Mouse (Mus musculus): ENCODE results near the gene Sdhaf1.

The Sdhaf1 gene

DNA sequence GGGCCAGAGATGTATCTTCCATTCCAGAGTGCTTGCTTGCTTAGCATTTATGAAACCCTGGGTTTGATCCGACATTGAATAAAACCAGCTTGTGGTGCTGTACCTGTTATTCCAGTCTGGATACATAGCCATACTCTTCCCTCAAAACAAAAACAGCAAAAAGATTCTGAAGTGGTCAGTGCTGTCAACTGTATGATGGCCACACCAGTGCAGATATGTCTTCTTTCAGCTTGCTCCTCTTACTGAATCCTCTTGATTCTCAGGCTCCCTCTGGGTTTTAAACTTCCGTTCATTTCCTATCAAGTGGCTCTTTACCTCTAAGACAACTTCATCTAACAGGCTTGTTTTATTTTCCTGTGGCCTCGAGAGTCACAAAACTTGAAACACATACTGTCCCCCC lies at the start of gene Sdhaf1:
Gene Sdhaf1, minus strand, starts transcription at position 101 of the 400 bp plus-strand sequence.
- no peak for DNase-seq (ENCODE audit: low read depth, low spot score)

DNA sequence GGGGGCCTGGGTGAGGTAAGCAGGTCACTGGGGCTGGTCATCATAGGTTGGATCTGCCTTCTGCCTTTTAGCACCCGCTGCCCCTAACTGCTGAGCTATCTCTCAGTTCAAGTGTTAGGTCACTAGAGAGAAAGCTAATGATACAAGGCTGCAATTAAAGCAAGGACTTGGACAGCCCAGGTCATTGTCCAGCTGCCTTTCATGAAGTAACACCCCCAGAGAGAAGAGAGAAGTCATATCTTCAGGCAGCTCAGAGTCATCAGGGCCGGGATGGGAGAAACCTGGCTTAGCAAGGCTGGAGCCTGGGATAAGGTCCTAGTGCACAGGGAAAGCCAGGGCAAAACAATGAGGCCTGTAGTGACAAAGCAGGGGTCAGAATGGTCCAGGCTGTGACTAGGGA lies 43.8 kb upstream of the Sdhaf1 start:
- DNase-seq (ENCODE audit: low read depth, low spot score) = no peak

DNA sequence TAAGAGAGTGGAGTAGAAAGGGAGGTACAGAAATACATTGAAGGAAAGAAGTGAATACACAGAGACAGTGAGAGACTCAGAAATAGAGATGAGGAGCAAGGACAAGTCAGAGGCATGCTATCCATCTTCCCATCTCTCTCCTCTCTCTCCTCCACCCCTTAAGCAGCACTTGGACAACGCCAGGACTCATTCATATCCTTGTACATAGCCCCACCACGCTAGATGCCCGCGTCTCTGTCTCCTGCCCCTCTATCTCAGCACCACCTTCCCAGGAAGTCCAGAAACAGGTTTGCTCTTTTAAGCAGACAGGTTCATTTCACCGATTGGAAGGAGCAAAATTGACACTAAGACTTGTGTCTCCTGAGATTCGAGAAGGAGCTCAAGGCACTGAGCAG lies 39.6 kb upstream of the Sdhaf1 start:
- DNase-seq (ENCODE audit: low read depth, low spot score) = no peak

DNA sequence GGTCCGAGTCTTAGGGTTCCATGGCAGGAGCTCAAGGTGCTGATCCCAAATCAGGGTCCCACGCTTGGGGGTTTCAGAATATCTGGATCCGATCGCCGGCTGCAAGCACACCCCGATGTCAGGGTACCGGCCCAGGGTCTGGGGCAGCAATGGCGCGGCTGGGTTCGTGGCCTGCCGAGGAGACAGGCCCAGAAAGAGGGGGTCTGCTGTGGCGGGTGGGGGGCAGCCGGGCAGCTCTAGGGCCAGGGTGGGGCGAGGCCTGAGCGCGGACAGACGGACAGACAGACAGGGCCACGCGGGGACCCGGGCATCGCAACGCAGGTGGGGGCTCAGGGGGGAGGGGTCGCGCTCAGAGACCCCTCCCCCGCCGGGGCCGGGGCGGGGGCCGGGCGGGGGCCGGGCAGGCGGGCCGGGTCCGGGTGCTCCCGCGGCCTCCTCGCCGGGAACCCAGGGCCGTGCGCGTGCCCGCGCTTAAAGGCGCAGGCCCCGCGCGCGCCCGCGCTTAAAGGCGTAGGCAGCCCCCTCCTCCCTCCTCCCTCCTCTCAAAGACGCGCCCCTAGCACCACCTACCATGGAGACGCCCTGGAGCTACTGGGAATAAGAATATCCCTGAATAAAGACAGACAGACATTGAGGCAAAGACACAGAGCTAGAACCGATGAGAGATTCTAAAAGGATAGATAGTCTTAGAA lies 39.1 kb upstream of the Sdhaf1 start, which contains the start of gene Lrfn3:
Gene Lrfn3, minus strand, starts transcription at position 121 of the 692 bp plus-strand sequence.
- DNase-seq (ENCODE audit: low read depth, low spot score) = peak; percentile 73

DNA sequence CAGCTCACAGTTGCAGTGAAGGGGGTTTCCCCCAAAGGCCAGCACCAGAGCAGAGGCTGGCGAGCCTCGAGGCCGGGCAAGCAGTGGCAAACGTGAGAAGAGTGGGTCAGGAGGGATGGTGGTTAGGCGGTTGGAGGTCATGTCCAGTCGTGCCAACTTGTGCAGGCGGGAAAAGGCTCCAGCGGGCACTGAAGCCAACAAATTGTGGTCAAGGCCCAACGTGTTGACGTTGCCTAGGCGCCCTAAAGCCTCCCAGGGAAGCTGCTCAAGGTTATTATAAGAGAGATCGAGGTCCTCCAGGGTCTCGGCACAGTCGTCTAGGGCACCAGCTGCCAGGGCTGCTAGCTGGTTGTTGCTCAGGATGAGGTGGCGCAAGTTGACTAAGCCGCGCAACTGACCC lies 36.3 kb upstream of the Sdhaf1 start:
- no peak for DNase-seq (ENCODE audit: low read depth, low spot score)

DNA sequence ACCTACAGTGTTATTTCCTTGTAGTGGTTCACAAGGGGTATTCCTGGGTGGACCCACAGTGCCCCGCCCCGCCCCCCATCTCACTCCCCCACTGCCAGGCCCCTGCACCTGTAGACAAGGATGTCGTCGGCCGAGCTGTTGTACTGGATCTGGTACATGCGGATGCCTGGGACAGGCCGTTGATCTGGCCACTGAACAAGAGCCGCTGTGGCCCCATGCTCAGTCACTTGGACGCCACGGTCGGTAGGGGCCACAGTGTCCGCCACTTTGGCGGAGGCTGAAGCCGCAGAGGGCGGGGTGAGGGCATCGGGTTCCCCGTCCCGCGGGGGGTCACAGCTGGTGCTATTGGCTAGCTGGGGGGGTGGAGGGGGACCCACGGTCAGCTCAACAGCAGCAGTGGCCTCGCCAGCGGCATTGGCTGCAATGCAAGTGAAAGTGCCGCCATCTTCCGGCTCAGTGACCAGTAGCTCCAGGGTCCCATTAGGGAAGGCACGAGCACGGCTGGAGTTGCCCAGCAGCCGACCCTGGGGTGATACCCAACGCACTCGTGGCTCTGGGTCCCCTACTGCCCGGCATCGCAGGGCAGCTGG lies 35.7 kb upstream of the Sdhaf1 start:
- no peak for DNase-seq (ENCODE audit: low read depth, low spot score)

DNA sequence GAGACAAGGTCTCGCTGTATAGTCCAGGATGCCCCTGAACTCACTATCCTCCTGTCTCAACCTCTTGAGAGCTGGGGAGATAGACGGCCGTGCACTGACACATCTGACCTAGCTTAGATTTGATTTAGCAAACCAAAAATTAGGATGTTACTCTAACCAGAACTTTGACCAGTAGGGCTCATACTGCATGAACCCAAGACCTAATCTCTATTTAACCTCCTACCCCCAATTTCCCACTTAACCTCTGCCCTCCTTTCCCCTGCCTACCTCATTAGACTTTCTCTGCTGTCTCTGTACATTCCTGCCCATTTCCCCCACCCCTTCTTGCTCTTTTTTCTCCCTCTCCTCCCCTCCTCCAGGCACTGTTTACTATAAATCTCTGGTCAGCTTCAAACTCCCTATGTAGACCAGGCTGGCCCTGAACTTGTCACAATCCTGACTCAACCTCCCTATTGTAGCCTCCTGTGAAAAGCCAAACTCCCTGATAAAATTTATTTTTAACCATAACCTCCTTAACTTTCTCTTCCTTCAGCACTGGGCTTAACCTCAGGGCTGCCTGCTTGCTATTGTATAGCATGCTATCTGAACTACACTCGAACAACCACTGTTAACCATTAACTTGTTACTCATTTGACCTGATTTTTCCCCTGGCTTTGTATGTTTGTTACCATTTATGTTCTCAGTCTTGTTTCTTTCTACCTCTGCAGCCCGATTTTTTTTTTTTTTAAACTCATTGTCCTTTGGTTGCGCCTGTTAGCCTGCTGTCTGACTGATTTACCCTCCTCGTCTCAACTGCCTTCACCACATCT lies 34.9 kb upstream of the Sdhaf1 start:
- DNase-seq (ENCODE audit: low read depth, low spot score) = no peak

DNA sequence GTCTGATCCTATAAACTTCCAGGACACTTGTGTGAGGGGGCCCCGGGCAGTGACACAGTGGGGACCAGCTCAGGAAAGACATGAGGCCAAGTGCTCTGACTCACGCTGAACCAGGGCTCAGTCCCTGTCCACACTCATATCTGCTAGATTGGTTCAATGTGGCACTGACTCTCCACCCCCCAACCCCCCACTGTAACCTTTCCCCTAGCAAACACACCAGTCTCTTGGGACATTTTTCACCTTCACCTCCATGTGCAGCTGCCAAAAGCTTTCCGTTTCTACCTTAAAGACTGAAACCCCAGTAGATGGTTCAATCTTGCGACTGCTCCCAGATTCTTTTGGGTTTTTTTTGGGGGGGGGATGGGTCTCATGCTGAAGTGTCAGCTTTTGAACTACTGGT lies 30.4 kb upstream of the Sdhaf1 start:
- DNase-seq (ENCODE audit: low read depth, low spot score) = no peak

DNA sequence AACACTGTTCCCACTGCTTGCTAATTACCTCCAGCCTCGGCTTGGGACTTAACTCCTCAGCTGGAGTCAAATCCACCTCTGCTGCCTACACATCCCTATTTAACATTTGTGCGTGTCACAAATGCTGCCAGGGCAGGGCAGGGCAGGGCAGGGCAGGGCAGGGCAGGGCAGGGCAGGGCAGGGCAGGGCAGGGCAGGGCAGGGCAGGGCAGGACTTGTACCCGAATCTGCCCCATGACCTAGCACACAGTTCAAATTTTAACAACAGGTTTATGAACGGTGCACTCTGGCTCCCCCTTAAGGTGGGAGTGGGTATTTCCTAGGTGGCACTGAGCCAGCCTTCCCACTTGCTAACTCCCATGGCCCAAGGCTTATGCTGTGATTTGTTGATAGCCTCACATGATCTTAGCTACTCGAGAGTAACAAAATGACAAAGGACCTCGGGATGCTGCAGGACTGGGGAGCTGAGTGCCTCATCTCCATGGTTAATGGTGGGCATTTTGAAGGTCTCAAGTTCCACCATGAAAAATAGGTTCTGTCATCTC lies 29.7 kb upstream of the Sdhaf1 start:
- peak; percentile 73 for DNase-seq (ENCODE audit: low read depth, low spot score)

DNA sequence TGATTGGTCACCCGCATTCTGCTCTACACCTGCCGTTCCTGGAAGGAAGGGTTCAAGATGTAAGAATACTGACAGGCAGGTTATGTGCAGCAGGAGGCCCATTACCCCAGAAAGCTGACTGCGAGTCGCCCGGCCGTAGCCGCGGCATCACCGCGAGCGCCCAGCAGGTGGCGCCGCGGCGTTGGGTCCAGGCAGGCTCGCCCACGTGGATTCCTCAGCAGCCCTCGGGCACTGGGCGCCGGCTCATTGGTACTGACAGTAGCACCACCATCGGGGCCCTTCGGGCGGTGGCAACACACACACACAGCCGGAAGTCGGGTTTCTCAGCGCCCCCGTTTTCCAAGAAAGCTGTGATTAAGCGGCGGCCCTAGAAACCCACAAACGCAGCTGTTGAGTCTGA lies 24.1 kb upstream of the Sdhaf1 start:
- peak; percentile 71 for DNase-seq (ENCODE audit: low read depth, low spot score)

DNA sequence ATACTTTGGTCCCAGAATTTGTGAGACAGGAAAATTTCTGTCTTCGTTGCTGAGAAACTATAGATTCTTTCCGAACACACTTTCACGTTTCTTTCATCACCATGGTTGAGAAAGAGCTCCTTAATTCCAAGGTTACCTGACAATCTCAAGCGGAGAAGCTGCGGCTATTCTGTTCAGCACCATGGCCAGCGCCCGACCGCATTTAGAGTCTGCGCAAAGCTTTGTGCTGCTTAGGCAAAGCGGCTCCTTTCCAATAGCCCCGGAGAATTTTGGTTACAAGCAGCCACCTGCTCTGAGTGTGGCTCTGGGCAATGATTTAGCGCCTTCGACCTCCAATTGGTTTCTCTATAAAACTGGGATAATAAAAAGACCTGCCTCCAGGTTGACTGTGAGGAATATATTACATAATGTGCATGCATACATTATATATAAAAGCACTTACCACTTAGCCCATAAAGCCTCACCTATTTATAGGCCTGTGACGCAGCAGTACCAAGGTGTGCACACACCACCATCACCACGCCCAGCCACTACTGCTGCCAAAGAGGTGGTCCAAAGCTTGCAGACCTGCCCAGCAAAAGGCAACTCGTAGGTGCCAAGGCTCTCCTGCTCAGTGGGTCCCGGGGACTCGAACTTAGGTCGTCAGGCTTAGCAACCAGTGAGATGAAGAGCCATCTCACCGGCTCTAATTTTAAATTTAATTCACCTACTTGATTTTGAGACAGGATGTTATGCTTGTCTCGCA lies 23.1 kb upstream of the Sdhaf1 start:
- DNase-seq (ENCODE audit: low read depth, low spot score) = peak; percentile 81

DNA sequence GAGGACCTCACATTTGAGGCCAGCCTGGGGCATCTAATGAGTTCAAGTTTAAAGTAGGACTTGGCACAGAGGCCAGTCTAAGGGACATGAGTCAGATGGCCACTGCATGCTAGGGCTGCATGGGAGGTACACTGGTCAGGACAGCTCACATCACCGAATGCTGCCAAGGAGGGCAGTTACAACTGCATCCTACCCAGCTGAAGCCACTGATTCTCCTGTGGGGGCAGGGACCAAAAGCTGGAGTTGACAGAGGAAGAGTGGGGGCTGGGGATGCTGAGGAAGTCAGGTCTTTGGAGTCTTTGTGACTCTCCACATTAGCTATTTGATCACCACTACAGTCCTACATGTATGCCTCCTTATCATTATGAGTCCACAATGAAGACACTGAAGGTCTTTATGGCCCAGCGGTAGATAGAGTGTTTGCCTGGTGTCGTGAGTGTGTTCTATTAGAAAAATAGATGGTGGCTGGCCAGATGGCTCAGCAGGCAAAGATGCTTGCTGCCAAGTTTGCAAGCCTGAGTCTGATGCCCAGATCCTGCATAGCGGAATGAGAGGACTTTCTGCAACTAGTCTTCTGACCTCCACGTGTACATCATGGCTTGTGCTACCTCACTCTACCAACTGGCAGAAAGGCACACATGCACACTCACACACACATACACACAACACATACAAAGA lies 15.9 kb upstream of the Sdhaf1 start:
- no peak for DNase-seq (ENCODE audit: low read depth, low spot score)

DNA sequence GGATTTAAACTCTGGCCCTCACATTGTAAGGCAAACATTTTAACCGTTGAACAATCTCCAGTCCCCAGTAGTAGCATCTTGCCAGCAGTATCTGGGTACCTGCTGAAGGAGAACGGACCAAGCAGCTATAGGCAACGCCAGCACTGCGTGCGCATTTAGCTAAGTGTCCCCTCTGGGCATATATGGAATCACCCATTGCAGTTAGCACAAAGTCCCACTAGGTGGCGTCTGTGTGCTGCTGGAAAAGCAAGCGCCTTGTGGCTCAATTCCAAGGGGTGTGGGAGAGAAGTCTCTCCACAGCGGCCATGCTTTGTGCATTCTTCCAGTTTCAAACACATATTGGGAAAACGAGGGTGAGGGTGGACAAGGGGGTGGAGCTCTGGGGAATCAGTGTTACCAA lies 12.7 kb upstream of the Sdhaf1 start:
- peak; percentile 90 for DNase-seq (ENCODE audit: low read depth, low spot score)

DNA sequence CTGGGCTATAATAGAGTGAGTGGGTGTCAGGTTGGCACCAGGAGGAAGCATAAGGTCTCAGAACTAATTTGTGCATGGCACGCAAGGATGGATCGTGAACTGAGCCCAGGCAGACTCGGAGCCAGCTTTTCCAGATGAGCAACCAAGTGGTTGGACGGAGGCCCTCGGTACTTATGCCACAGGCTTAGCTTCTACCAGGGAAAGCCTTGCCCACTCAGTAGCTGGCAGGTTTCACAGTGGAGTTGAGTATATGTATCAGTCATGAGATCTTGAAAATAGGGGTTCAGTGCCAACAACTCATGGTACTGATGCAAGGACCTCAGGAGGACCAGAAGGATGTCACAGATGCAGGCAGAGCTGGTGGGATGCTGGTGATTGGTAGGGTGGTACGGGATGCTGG lies 12.0 kb upstream of the Sdhaf1 start:
- no peak for DNase-seq (ENCODE audit: low read depth, low spot score)

DNA sequence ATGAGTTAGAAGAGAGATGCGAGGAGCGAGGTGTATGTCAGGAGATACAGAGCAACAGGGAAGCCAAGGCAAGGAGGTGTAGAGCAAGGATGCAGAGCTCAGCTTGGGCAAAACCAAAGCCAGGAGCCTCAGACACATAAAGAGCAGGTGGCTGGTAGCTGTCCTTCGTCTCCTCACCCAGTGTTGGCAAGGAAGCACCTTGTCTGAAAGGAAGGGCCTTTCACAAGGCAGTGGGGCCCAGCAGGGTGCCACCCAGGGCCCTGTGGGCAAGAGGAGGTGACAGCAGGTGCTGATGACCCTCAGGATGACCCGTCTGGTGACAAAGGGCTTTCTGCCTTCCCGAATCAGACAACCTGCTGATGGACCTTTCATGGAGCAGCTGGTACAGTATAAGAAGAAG lies 10.9 kb upstream of the Sdhaf1 start:
- DNase-seq (ENCODE audit: low read depth, low spot score) = no peak

DNA sequence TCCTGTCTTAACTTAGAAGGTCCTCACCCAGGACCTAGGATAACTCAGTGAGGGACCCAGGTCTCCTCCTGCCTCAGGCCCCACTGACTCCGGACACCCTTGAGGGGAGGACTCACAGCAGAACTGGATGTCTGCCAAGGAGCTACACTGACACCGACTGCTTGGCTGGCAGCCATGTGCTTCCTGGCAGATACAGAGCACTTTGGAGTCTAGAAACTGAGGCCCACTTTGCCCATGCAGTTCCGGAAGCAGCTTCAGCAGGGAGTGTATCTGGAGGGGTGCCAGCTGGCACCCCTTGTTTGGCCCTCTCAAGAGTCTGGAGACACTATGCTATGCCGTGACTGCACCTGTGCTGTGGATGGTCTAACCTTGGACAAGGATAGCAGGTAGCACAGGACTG lies 9.7 kb upstream of the Sdhaf1 start:
- no peak for DNase-seq (ENCODE audit: low read depth, low spot score)

DNA sequence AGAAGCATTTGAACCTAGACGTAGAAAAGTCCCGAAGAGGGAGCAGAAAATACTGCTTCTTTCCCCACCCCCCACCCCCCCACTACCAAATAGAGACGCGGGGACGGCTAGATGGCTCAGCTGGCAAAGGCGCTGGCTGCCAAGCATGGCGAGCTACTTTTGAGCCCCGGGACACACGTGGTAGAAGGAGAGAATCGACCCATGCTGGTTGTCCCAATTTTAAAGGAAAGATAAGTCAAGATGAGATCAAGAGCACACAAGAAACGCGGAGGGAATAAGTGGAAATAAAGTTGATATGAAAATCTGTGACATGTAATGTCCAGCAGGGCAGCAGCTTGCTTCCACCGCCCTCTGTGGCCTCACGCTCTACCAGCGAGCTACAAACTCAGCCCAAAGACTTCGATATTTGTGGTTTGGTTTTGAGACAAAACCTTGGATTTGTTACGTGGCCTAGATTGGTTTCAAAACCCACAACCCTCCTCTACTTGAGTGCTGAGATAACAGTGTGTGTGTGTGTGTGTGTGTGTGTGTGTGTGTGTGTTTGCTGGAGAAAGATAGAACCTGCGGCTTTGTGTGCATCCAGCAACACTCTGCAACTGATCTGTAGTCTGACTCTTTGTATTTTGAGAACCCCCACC lies 9.0 kb upstream of the Sdhaf1 start:
- no peak for DNase-seq (ENCODE audit: low read depth, low spot score)

DNA sequence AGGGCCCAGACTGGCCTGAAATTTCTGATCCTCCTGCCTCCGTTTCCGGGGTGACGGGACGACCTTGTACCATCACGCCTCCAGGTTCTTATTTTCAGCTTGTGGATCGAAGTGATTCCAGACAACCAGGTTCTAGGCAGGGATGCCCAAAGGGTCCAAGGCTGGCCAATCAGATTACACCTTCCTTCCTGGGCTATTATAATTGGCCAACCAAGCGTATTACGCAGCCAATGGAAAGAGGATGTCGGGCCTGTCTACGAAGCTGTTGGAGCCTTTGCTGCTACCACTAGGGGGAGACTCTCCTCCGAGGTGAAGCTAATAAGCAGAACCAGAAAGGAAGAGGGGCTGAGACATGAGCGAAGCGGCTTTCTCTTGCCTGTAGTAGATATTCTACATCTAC lies 8.2 kb upstream of the Sdhaf1 start:
- DNase-seq (ENCODE audit: low read depth, low spot score) = peak; percentile 93

DNA sequence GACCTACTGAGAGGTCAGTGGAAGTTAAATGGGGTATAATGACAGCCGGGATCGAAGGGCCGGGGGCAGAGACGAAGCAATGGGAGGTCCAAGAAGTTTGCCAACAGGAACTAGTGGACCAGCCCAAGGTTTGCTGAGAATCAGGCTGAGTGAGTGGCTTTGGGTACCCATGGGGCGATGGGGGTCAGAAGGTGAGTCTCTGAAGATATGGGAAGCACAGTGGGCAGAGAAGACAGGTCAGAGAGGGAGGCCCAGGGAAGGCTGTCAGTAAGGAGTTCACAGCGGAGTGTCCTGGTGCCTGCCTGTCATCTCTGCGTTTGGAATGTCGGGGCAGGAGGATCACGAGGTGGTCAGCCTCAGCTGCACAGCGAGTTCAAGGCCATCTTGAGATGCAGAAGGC lies 4.7 kb upstream of the Sdhaf1 start:
- DNase-seq (ENCODE audit: low read depth, low spot score) = no peak

DNA sequence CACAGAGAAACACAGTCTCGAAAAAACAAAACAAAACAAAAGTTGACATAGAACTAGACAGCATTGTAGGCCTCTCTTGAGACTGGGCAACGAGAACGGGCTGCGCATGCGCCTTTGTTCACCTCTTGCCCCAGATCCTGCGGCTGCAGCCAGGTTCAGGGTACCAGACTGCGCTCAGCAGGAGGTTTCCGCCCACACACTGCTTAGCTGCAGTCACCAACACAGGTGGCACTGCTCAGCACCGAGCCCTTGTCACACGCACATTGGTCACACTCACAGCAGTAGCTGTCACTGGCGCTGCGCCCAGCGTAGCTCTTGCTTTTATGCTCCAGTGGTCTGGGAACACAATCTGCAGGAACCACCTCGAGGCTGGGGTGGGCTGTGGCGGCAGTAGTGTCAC lies 3.4 kb upstream of the Sdhaf1 start:
- no peak for DNase-seq (ENCODE audit: low read depth, low spot score)

DNA sequence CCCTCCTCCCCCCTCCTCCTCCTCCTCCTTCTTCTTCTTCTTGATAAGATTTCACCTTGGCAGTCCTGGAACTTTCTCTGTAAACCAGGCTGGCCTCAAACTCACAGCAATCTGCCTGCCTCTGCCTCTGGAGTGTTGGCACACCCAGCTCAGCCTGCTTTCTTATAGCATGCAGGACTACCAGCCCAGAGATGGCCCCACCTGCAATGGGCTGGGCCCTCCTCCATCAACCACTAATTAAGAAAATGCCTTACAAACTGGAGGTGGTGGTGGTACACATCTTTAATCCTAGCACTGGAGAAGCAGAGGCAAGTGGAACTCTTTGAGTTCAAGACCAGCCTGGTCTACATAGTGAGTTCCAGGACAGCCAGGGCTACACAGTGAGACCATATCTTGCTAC lies 2.7 kb upstream of the Sdhaf1 start:
- DNase-seq (ENCODE audit: low read depth, low spot score) = no peak
